Mouse (Mus musculus) ZHBTc4 (cell line): ENCODE results near the gene Ppp1r35.
A peak's percentile ranks its signal among the peaks of the same experiment; 100 is the strongest.

Experiments
- DNase-seq: peaks from one replicate; pipeline ENCODE4 v3.0.0-alpha.2; 2011; ENCODE audit warnings: low read depth, low spot score

Gene Ppp1r35

GRCm38 (mm10) chr5:137778635-137779034 lies at the start of gene Ppp1r35:
Ppp1r35 (plus strand) TSS chr5:137778849.
- peak; percentile 99 for DNase-seq

DNA sequence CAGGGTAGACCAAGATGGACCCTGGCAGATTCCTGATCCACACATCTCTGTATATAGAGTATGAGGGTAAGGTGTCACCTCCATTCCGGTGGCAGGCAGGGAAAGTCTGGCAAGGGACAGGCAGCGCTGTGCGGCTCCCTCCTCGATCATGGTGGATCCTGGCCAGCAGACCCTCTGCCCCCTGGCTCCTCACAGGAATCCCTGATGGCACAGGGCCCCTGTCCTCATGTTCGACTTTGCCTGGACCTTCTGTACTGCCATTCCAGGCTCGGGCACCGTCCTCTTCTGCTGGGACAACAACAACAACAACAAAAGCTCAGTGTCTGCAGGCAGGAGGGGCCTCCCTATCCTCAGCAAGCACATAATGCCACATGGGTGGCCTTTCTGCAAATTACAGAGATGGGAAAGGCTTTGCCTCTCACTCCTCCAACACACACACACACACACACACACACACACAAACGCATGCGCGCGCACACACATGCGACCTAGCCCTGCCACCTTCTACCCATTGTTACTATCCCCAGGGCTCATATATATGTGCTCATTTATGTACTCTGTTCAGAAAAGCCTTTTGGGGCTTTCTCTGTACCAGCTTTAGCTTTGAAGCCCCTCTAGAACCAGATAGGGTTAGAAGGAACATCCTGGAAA lies 44.9 kb upstream of the Ppp1r35 start:
- DNase-seq: no peak

DNA sequence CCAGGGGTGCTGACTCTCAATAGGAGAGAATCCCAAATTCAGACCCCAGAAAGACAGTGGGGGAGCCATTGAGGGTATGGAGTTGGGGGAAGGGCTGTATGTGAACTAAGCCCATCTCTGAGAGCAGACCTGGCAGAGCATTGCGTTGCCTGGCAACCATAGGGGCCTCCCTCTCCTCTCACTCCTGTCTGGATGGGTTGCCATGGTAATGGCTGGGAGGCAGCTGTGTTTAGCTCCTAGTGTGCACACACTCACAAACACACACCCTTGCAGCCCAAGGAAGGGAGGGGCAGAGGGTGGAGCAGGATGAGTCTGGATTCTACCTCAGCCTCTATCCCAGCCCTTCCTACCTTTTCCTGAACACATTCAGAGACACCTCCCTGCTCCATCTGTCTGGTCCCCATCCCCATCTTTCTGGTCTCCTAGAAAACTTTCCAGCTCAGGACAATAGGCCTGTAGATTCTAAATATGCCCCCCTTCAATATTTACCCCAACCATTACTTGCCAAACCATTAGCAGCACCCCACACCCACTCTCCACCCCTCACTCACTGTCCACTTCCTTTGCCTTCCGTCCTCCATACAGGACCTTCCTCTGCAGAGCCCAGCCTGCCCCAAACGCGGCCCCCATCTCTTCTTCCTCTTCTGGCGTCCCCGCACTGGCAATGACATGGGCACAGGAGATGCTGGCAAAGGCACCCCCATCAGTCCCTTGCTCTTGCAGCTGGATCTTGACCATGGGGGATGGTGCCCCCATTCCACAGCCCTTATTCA lies 44.2 kb upstream of the Ppp1r35 start:
- DNase-seq: peak; percentile 59

DNA sequence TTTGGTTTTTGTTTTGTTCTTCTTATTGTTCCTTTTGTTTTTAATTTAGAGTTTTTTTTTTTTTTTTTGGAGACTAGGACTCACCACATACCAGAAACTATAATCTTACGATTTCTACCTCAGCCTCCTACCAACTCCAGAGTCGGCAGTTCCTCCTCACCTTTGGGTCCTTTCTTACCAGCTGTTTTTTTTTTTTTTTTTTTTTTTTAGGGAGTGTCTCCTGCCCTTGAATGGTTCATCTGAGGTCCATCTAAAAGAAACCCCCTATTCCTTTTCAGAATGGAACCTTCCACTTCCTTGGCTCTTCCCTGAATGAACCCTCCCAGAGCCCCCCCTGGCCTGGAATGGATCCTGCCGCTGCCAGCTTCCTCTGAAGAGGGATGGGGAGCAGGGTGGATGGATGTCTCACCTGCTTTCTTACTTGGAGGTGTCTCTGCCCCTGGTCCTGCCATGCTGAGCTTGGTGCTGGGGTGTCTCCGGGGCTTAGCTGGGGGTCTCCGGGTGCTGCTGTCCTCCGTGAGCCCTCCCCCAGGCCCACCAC lies 41.2 kb upstream of the Ppp1r35 start:
- peak; percentile 81 for DNase-seq

GRCm38 (mm10) chr5:137738516-137738915 lies 40.1 kb upstream of the Ppp1r35 start:
- DNase-seq: no peak

DNA sequence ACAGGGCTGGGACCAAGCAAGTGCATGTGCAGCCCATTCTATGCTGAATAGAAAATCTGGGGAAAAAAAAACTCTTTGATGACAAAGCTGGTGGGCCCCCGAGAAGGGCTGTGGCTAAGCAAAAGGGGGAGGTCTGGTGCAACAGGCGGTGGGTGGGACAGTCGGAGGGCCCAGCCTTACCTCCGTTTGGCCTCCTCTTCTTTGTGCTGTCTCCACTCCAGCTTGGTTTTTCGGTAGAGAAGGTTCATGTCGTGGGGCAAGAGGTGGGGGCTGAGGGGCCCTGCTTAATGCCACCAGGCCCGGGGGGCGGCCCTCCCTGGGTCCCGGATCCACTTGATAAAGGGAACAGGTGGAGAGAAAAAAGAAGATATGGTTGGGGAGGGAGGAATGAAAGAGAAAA lies 39.2 kb upstream of the Ppp1r35 start:
- DNase-seq: no peak

GRCm38 (mm10) chr5:137740506-137740905 lies 38.1 kb upstream of the Ppp1r35 start:
- DNase-seq: no peak

GRCm38 (mm10) chr5:137741023-137741931 lies 37.4 kb upstream of the Ppp1r35 start, which contains the start of gene Nyap1:
Nyap1 (minus strand) TSS chr5:137741607.
- DNase-seq: peak; percentile 91

DNA sequence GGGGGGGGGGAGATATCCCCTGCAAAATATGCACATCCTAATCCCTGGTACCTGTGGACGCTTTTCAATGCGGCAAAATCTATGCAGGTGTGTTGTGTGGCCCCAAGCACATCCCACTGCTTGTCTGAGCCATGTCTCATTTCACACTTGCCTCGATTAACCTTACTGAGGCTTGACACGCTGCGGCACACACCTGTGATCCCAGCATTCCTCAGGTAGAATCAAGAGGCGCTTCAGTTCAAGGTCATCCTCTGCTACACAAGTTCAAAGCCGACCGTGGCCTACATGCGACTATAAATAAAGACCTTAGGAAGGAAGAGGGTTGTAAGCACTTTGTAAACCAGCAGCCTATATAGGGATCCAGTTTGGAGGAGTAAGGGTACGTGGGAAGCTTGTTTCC lies 36.6 kb upstream of the Ppp1r35 start:
- DNase-seq: no peak

DNA sequence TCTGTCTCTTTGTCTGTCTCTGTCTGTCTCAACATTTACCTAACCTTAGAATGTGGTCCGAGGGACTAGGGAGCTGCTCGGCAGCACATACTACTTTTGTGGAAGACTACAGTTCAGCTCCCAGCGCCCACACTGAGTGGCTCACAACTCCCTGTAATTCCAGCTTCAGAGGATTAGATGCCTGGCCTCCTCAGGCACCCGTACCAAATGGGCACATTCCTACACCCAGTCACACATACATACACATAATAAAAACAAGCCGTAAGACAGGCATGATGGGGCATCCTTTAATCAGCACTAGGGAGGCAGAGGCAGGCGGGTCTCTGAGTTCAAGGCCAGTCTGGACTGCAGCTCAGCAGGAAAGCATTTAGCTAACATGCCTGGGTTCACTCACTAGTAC lies 35.8 kb upstream of the Ppp1r35 start:
- DNase-seq: no peak

DNA sequence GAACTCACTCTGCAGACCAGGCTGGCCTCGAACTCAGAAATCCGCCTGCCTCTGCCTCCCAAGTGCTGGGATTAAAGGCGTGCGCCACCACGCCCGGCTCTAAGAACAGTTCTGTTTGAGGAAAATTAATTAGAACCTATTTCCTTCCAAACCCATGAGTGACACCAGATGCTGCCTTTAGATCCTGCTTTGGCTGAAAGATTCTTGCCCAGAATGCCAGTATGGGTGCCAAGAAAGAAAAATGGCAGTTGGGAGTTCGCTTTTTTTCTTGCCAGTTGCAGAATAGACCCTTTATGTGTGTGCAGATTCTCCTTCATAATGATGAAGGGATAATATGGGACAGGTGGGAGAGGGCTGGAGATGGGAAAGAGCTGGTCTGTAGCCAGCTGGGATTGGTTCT lies 34.5 kb upstream of the Ppp1r35 start:
- DNase-seq: no peak

- peak; percentile 96 for DNase-seq
These were observed 33.2 kb upstream of the Ppp1r35 start, which contains the start of gene Tsc22d4 for GRCm38 (mm10) chr5:137745214-137746171. Tsc22d4 (plus strand) TSS chr5:137745730.

DNA sequence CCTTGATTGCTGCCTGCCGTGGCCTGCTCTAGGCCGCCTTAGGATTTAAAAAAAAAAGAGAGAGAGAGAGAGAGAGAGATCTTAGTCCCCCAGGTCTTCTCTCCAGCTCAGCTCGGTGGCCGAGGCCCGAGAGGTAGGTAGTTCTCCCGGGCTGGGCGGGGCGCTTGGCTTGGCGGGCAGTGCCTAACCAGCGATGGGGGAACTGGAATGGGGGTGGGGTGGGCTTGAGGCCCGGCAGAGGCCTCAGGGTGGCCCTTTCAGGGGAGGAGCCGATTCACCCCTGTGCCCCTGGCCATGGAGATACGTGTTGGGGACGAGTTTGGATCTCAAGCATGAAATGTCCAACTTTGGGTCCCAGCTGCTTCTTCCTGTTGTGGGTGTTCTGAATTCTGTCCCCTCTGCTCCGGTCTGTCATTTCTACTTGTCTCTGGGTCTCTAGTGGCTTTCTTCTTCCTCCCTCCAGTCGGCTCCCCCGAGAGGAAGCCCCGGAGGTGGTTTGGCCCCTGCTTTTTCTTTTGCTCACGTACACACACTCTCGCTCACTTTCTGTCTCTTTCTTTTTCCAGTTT lies 32.3 kb upstream of the Ppp1r35 start:
- DNase-seq: peak; percentile 72

- DNase-seq: no peak
These were observed 31.8 kb upstream of the Ppp1r35 start for GRCm38 (mm10) chr5:137746851-137747325.

GRCm38 (mm10) chr5:137747326-137747961 lies 31.2 kb upstream of the Ppp1r35 start:
- no peak for DNase-seq

GRCm38 (mm10) chr5:137748130-137748770 lies 30.4 kb upstream of the Ppp1r35 start:
- no peak for DNase-seq

DNA sequence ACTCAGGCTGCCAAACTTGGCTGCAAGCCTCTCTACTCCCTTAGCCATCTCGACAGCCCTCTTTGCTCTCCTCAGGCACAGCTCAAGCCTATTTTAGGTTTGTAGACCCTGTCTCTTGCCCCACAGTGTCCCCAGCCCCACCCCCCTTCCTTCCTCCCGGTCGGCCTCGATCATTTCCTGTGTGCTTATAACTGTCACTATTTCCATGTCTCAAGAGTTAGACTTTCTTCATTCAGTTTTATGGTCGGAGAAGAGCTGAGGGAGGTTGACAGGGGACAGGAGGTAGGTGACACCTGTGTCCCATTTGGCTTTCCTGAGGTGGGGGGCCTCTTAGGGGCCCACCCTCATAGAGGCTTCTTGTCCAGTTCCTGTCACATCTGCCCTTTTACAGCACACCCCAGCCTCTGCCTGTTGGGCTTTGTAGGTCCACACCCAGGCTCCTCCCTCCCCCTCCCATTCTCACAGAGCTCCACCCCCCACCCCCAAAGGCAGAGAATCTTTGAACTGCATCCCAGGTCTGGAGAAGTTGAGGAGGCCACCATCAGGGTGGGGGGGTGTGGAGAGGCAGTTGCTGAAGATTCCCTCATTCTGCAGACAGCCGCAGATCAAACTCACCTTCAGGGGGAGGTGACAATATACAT lies 29.3 kb upstream of the Ppp1r35 start:
- DNase-seq: peak; percentile 36

GRCm38 (mm10) chr5:137750212-137750611 lies 28.4 kb upstream of the Ppp1r35 start:
- DNase-seq: peak; percentile 32
